Mouse (Mus musculus): Measurements from ENCODE around the gene Tinf2.

DNA sequence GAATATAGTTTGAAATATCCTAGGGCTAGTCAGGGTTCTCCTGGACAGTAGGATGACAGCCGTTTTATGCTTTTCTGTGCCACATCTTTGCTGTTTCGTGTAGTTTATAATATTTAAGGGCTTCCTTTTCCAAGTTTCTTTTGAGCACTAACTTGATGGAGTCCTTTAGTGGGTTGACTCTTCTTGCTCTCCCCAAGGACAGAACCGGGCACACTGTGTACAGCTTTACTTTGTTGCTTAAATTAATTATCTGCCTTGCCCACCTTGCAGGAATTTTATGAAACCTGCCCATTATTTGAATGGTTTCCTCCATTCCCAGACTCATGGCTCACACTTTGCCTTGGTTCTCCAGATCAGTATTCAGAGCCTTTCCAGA, 486 bp upstream of the Tinf2 start:
- TF ChIP-seq CTCF (IDR thresholded peaks at IDR 0.05; ENCODE audit: extremely low read depth, insufficient read length, insufficient replicate concordance, low read depth, low read length) = no peak
- TF ChIP-seq POLR2A (IDR thresholded peaks at IDR 0.05; ENCODE audit: low read depth, low read length) = no peak

All from small intestine, adult 2 months (tissue).